Mouse (Mus musculus): ENCODE data around the gene Htr6.

- TF ChIP-seq CTCF (IDR thresholded peaks at IDR 0.05; ENCODE audit: low read depth, low read length) (no peak), POLR2A (IDR thresholded peaks at IDR 0.05; ENCODE audit: insufficient read depth, low read length) (no peak)
Observed at GRCm38 (mm10) chr4:139096201-139096600, 20.8 kb upstream of the Htr6 start.

All from ES-Bruce4 (cell line).